Mouse (Mus musculus) 3134 (cell line): ENCODE data around the gene Nt5dc3.

ENCODE experiments used
- DNase-seq: peaks from one replicate; pipeline ENCODE4 v3.0.0-alpha.2; 2011; ENCODE audit warnings: low spot score; ENCODE audit not compliant: insufficient read length; ENCODE audit errors: extremely low read depth

Nt5dc3 gene

GRCm38 (mm10) chr10:86777614-86778319, 1.0 kb upstream of the Nt5dc3 start:
- no peak for DNase-seq

- peak; percentile 79 for DNase-seq
Observed at GRCm38 (mm10) chr10:86779117-86779755, 431 bp downstream of the Nt5dc3 start.

GRCm38 (mm10) chr10:86779816-86780500, 1.2 kb downstream of the Nt5dc3 start:
- DNase-seq = no peak

- no peak for DNase-seq
Observed at GRCm38 (mm10) chr10:86781641-86782040, 2.8 kb downstream of the Nt5dc3 start.

GRCm38 (mm10) chr10:86782656-86783055, 3.9 kb downstream of the Nt5dc3 start:
- no peak for DNase-seq

- DNase-seq = no peak
Observed at GRCm38 (mm10) chr10:86783561-86783960, 4.8 kb downstream of the Nt5dc3 start.

GRCm38 (mm10) chr10:86784126-86784675, 5.4 kb downstream of the Nt5dc3 start:
- peak; percentile 58 for DNase-seq

GRCm38 (mm10) chr10:86785396-86785795, 6.6 kb downstream of the Nt5dc3 start:
- DNase-seq = no peak

GRCm38 (mm10) chr10:86786083-86786482, 7.3 kb downstream of the Nt5dc3 start:
- DNase-seq = no peak

GRCm38 (mm10) chr10:86788193-86788592, 9.4 kb downstream of the Nt5dc3 start:
- DNase-seq = no peak

- no peak for DNase-seq
Observed at GRCm38 (mm10) chr10:86789146-86789672, 10.4 kb downstream of the Nt5dc3 start.

GRCm38 (mm10) chr10:86791507-86792184, 12.8 kb downstream of the Nt5dc3 start:
- no peak for DNase-seq

- DNase-seq = no peak
Observed at GRCm38 (mm10) chr10:86793509-86793951, 14.7 kb downstream of the Nt5dc3 start.

GRCm38 (mm10) chr10:86794196-86794595, 15.4 kb downstream of the Nt5dc3 start:
- DNase-seq = no peak

GRCm38 (mm10) chr10:86794794-86795535, 16.2 kb downstream of the Nt5dc3 start:
- no peak for DNase-seq

GRCm38 (mm10) chr10:86796073-86796741, 17.4 kb downstream of the Nt5dc3 start:
- no peak for DNase-seq

- DNase-seq = no peak
Observed at GRCm38 (mm10) chr10:86807362-86807761, 28.6 kb downstream of the Nt5dc3 start.

GRCm38 (mm10) chr10:86808013-86808758, 29.4 kb downstream of the Nt5dc3 start:
- DNase-seq = no peak

GRCm38 (mm10) chr10:86810000-86810399, 31.2 kb downstream of the Nt5dc3 start:
- DNase-seq = no peak
